Mouse (Mus musculus): ENCODE measurements around the gene Olfr69. TPM values are rescaled to one million over a fixed set of nuclear protein-coding genes. Genes with fewer than 3 reads are reported as not detected.
"Not testable (repeated sequence)": the region's sequence is repeated elsewhere in the genome, so short reads cannot be mapped to it uniquely, and the experiment has no call there.

The Olfr69 gene
- total RNA-seq (2015; ENCODE audit: low replicate concordance): 0.84 and 2.5 TPM in 2 replicates
- total RNA-seq (2017; ENCODE audit: low replicate concordance): 1.7 TPM in 1 of 2 replicates, not detected in the other

GRCm38 (mm10) chr7:103771494-103771893, at the start of gene Olfr69:
Gene Olfr69, minus strand, starts transcription at chr7:103771594.
- ATAC-seq (replicated peaks; ENCODE audit: low FRiP score, poor library complexity, severe bottlenecking): no peak

DNA sequence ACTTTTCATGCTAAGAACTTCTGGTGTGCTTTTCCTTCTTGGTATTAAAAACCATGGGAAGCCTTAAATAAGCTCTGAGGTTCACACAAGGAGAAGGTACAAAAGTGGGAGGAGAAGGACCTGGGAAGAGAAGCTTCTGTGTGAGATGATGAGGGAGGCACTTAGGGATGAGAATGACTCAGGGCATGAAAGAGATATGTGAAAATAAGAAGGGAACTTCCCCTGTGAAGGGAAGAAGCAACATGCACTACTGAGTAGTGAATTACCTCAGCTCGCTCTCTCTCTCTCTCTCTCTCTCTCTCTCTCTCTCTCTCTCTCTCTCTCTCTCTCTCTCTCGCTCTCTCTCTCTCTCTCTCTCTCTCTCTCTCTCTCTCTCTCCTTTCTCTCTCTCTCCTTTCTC, 43.7 kb upstream of the Olfr69 start:
- ATAC-seq (replicated peaks; ENCODE audit: low FRiP score, poor library complexity, severe bottlenecking): not testable (repeated sequence)

- ATAC-seq (replicated peaks; ENCODE audit: low FRiP score, poor library complexity, severe bottlenecking): peak; percentile 73
These were observed 42.4 kb upstream of the Olfr69 start, which contains the start of gene Hbb-bt for GRCm38 (mm10) chr7:103813766-103814165. Gene Hbb-bt, minus strand, starts transcription at chr7:103813996.

GRCm38 (mm10) chr7:103813152-103813551, 41.8 kb upstream of the Olfr69 start:
- ATAC-seq (replicated peaks; ENCODE audit: low FRiP score, poor library complexity, severe bottlenecking): not testable (repeated sequence)

DNA sequence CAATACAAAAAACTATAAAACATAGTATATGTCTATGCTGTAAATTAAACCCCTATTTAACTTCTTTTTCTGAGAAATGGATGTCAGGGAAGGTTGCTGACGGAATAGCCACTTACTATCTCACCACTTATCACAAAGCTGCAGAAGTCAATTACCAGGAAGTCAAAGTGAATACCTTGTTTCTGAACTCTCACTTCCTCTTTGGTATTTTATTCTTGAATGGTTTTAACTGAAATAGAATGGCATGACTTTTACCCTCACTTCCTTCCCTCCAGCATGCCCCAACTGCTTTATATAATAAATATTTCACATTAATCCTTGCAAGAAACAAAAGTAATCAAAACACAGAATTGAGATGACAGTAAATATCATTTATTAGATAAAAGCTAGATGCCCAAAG, 40.8 kb upstream of the Olfr69 start:
- no peak for ATAC-seq (replicated peaks; ENCODE audit: low FRiP score, poor library complexity, severe bottlenecking)

DNA sequence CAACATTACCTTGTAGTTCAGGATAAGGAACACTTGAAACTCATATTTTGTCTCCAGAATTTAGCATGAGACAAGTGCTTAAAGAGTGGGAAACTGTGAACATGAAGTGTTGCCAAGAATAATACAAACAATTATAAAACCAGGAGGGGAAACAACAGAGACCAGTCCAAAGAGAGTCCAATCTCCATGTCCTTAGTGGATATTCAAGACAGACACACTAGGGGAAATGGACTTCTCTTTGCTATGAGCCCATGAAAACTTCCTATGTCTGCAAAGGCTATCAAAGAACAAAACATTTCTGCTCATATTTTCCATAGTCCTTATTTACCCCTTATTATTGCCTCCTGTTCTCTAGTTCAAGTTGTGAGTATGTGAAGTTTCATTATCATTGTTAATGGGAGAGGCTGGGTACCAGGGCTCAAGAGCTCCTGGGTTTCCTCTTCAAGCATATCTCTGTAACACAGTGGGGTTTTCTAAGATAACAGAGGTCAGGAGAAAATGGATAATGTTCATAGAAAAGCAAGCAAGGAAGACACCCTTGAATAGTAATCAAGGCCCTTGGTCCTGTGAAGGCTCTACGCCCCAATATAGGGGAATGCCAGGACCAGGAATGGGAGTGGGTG, 39.9 kb upstream of the Olfr69 start:
- peak; percentile 25 for ATAC-seq (replicated peaks; ENCODE audit: low FRiP score, poor library complexity, severe bottlenecking)

DNA sequence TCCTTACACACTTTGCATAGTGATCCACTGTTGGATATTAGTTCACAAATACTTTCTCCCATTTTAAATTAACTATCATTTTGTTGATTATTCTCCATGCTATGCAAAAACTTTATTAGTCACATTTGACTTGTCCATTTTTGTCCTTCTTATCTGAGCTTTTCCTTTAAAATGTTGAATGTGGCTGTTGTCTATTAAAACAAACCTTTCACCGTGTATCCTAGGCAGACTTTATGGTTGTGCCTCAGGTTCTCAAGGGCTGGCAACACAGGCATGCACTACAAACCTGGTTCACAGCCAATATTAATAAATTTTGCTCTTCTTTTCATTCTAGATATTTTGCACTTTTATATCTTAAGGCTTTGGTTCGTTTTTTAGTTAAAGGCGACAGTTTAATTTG, 39.4 kb upstream of the Olfr69 start:
- ATAC-seq (replicated peaks; ENCODE audit: low FRiP score, poor library complexity, severe bottlenecking): peak; percentile 8; the same call in 1 of the 2 replicates

GRCm38 (mm10) chr7:103810296-103810695, 38.9 kb upstream of the Olfr69 start:
- peak; percentile 11; the same call in 1 of the 2 replicates for ATAC-seq (replicated peaks; ENCODE audit: low FRiP score, poor library complexity, severe bottlenecking)

DNA sequence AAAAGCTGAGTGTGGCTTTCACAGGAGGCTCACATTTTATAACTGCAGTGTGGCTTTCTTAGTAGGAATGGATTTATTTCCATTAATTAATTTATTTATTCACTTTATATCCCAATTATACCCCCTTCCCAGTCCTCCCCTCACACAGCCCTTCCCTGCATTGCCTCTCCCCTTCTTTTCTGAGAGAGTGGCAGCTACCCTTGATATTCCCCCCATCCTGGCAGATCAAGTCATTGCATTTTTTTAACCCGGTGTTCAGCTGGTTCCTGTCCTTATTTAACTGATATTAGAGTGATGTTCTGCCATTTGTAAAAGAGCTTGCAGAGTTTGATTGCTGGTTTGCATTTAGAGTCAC, 38.4 kb upstream of the Olfr69 start:
- no peak for ATAC-seq (replicated peaks; ENCODE audit: low FRiP score, poor library complexity, severe bottlenecking)

- no peak for ATAC-seq (replicated peaks; ENCODE audit: low FRiP score, poor library complexity, severe bottlenecking)
These were observed 37.8 kb upstream of the Olfr69 start for GRCm38 (mm10) chr7:103808971-103809800.

GRCm38 (mm10) chr7:103808120-103808519, 36.7 kb upstream of the Olfr69 start:
- ATAC-seq (replicated peaks; ENCODE audit: low FRiP score, poor library complexity, severe bottlenecking): not testable (repeated sequence)

DNA sequence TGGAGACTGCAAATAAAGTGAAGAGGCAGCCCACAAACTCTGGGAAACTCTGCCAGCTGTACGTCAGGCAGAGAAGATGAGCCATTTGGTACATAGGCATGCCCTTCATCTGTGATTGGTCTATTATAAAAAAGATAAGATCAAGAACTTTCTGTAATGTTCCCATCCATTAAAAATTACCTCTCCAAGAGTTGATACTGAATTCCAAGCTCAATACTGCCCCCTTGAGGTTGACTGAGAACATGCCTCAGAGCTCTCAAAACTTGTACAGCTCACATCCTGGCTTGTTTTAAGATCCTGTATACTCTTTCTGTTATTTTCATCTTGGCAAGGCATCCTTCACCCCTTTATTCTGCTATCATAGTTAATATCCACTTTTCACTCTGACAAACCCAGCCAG, 35.5 kb upstream of the Olfr69 start:
- peak; percentile 46 for ATAC-seq (replicated peaks; ENCODE audit: low FRiP score, poor library complexity, severe bottlenecking)

- ATAC-seq (replicated peaks; ENCODE audit: low FRiP score, poor library complexity, severe bottlenecking): peak; percentile 93
These were observed 21.4 kb upstream of the Olfr69 start for GRCm38 (mm10) chr7:103792669-103793388.

GRCm38 (mm10) chr7:103791721-103792120, 20.3 kb upstream of the Olfr69 start, which contains the start of gene Olfr67:
Gene Olfr67, minus strand, starts transcription at chr7:103791821.
- no peak for ATAC-seq (replicated peaks; ENCODE audit: low FRiP score, poor library complexity, severe bottlenecking)

- ATAC-seq (replicated peaks; ENCODE audit: low FRiP score, poor library complexity, severe bottlenecking): no peak
These were observed 8.2 kb upstream of the Olfr69 start, which contains the start of gene Olfr68 for GRCm38 (mm10) chr7:103779598-103779997. Gene Olfr68, minus strand, starts transcription at chr7:103779698.

DNA sequence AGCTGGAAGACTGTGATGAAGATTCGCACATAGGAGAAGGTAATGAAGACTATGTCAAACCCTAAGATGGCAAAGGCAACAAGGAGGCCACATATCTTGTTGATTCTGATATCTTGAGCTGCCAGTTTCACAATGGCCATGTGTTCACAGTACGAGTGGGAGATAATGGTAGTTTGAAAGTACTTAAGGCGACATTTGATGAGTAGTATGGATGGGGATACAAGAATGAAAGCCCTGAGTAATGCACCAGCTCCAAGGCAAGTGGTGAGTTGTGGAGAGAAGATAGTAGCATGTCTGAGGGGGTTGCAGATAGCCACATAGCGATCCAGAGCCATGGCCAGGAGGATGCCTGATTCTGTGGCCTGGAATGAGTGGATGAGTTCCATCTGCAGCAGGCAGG, 6.3 kb upstream of the Olfr69 start:
- ATAC-seq (replicated peaks; ENCODE audit: low FRiP score, poor library complexity, severe bottlenecking): peak; percentile 65

DNA sequence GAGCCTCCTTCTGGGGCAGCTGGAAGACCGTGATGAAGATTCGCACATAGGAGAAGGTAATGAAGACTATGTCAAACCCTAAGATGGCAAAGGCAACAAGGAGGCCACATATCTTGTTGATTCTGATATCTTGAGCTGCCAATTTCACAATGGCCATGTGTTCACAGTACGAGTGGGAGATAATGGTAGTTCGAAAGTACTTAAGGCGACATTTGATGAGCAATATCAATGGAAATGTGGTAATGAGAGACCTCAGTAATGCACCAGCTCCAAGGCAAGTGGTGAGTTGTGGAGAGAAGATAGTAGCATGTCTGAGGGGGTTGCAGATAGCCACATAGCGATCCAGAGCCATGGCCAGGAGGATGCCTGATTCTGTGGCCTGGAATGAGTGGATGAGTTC, 3.7 kb downstream of the Olfr69 start:
- peak; percentile 61; the same call in 1 of the 2 replicates for ATAC-seq (replicated peaks; ENCODE audit: low FRiP score, poor library complexity, severe bottlenecking)

DNA sequence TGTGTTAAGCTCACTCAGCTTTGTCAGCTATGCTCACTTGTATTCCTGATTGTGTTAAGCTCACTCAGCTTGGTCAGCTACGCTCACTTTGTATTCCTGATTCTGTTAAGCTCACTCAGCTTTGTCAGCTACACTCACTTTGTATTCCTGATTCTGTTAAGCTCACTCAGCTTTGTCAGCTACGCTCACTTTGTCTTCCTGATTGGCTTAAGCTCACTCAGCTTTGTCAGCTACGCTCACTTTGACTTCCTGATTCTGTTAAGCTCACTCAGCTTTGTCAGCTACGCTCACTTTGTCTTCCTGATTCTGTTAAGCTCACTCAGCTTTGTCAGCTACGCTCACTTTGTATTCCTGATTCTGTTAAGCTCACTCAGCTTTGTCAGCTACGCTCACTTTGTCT, 9.2 kb downstream of the Olfr69 start:
- not testable (repeated sequence) for ATAC-seq (replicated peaks; ENCODE audit: low FRiP score, poor library complexity, severe bottlenecking)

DNA sequence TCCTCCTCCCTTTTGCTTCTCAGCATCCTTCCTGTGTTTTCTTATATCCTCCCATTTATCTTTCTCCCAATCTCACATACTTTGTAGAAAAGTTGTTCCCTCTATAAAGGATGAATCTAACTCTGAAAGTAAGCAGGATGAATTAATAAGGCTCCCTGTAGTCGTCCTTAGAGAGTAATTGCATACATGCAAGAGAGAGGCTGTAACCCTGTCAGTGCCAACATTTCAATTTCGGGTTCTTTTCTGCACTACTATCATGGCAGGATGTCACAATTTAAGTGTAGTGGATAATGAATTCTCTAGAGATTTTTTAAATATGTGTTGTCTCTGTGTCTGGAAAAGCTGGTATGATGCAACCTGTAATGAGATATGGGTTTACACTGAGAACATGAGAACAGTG, 14.2 kb downstream of the Olfr69 start, which contains the start of gene Olfr630:
Gene Olfr630 (minus strand): TSS at position 101 of the 400 bp plus-strand sequence.
- no peak for ATAC-seq (replicated peaks; ENCODE audit: low FRiP score, poor library complexity, severe bottlenecking)

DNA sequence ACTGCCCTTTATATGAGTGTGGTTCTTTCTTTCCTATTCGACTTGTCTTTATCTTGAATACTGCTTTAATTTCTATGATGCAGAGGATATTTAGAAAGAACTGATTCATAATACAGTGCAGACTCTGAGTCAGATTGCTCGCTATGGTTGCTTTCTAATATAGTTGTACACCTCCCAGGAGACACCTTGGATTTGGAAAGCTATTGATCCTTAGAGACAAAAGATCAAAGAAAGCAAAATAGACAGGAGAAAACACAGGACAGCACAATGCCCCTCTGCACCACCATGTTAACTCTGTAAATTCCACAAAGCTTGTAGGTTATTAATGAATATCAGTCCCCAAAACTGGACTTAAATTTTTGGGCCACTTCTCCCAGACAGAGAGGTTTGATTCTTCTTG, 26.6 kb downstream of the Olfr69 start, which contains the start of gene Olfr629:
Gene Olfr629 (minus strand): TSS at position 101 of the 400 bp plus-strand sequence.
- ATAC-seq (replicated peaks; ENCODE audit: low FRiP score, poor library complexity, severe bottlenecking): no peak

All from erythroid progenitor cell, adult 5-6 weeks (primary cell).